8 mouse cellular contexts compared by ENCODE assay signal in the genomic region with DNA sequence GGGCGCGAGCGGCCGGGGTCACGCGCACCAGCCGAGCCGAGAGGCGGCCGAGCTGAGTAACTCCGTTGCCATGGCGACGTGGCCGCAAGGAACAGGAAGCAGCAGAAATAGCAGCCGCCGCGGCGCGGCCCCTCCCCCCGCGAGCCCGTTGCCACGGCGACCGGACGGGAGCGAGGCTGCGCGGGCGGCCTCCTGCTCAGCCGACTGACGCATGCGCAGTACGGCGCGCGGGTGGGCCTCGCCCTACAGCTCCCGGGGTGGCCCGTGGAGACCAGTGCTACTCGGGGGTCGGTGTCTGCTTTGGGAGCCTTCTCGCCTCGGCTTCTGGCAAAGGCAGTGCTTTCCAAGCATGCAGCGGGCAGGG.
DNase-seq lines count a peak whose midpoint lies in the region; ATAC-seq and TF ChIP-seq lines count a peak whose summit lies in the region.

No protein-coding gene starts in this region.

- H3K36me3 ChIP-seq in forebrain, embryonic 10.5 days (replicated peaks): no peaks in the 10 kb centered on the region
- no peaks in the 10 kb centered on the region for H3K36me3 ChIP-seq in heart, embryonic 15.5 days
- no peaks in the 10 kb centered on the region for H3K36me3 ChIP-seq in liver, embryonic 14.5 days (replicated peaks; ENCODE audit: control insufficient read depth, insufficient read depth, low read depth)
- no peaks in the 10 kb centered on the region for H3K36me3 ChIP-seq in neural tube, embryonic 11.5 days (ENCODE audit: control insufficient read depth, insufficient read depth, low read length)
- H3K36me3 ChIP-seq in stomach, postnatal 0 days (ENCODE audit: control insufficient read depth, insufficient read depth, low read length): no peaks in the 10 kb centered on the region

- peak; percentile 80 for ATAC-seq in heart, embryonic 15.5 days (replicated peaks; ENCODE audit: insufficient number of reproducible peaks, insufficient read depth, low FRiP score, low read depth)
- peak; percentile 87 for ATAC-seq in liver, embryonic 14.5 days (ENCODE audit: insufficient read depth)
- peak; percentile 75 for ATAC-seq in neural tube, embryonic 11.5 days (ENCODE audit: insufficient read depth, low FRiP score, low TSS enrichment)
- ATAC-seq in stomach, postnatal 0 days (ENCODE audit: low FRiP score, low TSS enrichment): peak; percentile 86

- peak overlapping the region; percentile 77 for H3K4me2 ChIP-seq in heart, embryonic 15.5 days
- H3K4me2 ChIP-seq in liver, embryonic 14.5 days (ENCODE audit: low read depth): peak overlapping the region; percentile 83
- peak overlapping the region; percentile 45 for H3K4me2 ChIP-seq in neural tube, embryonic 11.5 days (ENCODE audit: low read depth)
- H3K4me2 ChIP-seq in stomach, postnatal 0 days (replicated peaks; ENCODE audit: low read depth): peak overlapping the region; percentile 86

- no peak for TF ChIP-seq CTCF in liver, embryonic 14.5 days (IDR thresholded peaks at IDR 0.05; ENCODE audit: low read depth)
- no peak for TF ChIP-seq CTCF in stomach, postnatal 0 days (IDR thresholded peaks at IDR 0.05; ENCODE audit: low read depth)

- peaks cover 85% of the 10 kb centered on the region for H3K4me1 ChIP-seq in forebrain, embryonic 10.5 days
- H3K4me1 ChIP-seq in heart, embryonic 15.5 days (replicated peaks): peaks cover 45% of the 10 kb centered on the region
- H3K4me1 ChIP-seq in liver, embryonic 14.5 days (replicated peaks; ENCODE audit: control insufficient read depth in 2 of 2, insufficient read depth in 2 of 2, low read length in 1 of 2): peaks cover 4 to 16% of the 10 kb centered on the region in 2 experiments
- H3K4me1 ChIP-seq in neural tube, embryonic 11.5 days (ENCODE audit: control insufficient read depth, insufficient read depth, low read length): peaks cover 41% of the 10 kb centered on the region
- peaks cover 9% of the 10 kb centered on the region; the same call in 1 of the 2 replicates for H3K4me1 ChIP-seq in stomach, postnatal 0 days (replicated peaks; ENCODE audit: control insufficient read depth, insufficient read depth)

- peak overlapping the region; percentile 64 for H3K9ac ChIP-seq in heart, embryonic 15.5 days
- H3K9ac ChIP-seq in liver, embryonic 14.5 days (replicated peaks): peak overlapping the region; percentile 63
- peak overlapping the region; percentile 58 for H3K9ac ChIP-seq in neural tube, embryonic 11.5 days (ENCODE audit: low read length)
- peak overlapping the region; percentile 75 for H3K9ac ChIP-seq in stomach, postnatal 0 days (ENCODE audit: low read length)

- DNase-seq in CD8-positive naive resting alpha-beta T cell, adult 2 months (ENCODE audit: low read depth in 2 of 2, low spot score in 2 of 2): peak; percentile 98
- peak; percentile 95 for DNase-seq in c-Kit-positive CD71-negative TER-119-negative erythroid progenitor cells, embryonic 14.5 days (ENCODE audit: low read depth)
- DNase-seq in forebrain, embryonic 10.5 days (ENCODE audit: extremely low spot score, low spot score): peak; percentile 99
- DNase-seq in kidney, postnatal 25 days: peak; percentile 100
- peak; percentile 87 to 90 (median 88) for DNase-seq in liver, embryonic 14.5 days (ENCODE audit: low read depth in 3 of 3, low spot score in 3 of 3)
- peak; percentile 99 for DNase-seq in neural tube, embryonic 11.5 days (ENCODE audit: low spot score)
- DNase-seq in stomach, postnatal 0 days (ENCODE audit: low spot score): peak; percentile 98

- no peak for TF ChIP-seq EP300 in liver, embryonic 14.5 days (IDR thresholded peaks at IDR 0.05; ENCODE audit: low read depth)
- no peak for TF ChIP-seq EP300 in stomach, postnatal 0 days (optimal IDR thresholded peaks at IDR 0.05)

- peak overlapping the region; percentile 55 for H3K4me3 ChIP-seq in forebrain, embryonic 10.5 days
- H3K4me3 ChIP-seq in heart, embryonic 15.5 days: peak overlapping the region; percentile 47
- peak overlapping the region; percentile 53 to 66 for H3K4me3 ChIP-seq in liver, embryonic 14.5 days (ENCODE audit: insufficient read depth in 1 of 2, low read depth in 2 of 2, low read length in 2 of 2)
- H3K4me3 ChIP-seq in neural tube, embryonic 11.5 days (ENCODE audit: low read depth, low read length): no peak overlapping the region; the same call in 1 of the 2 replicates
- H3K4me3 ChIP-seq in stomach, postnatal 0 days (ENCODE audit: low read depth, low read length): peak overlapping the region; percentile 46

- under 1% methylated on average over 45 of the region's 45 CpGs for WGBS in forebrain, embryonic 10.5 days
- under 1% methylated on average over 43 of the region's 45 CpGs for WGBS in heart, embryonic 15.5 days
- WGBS in liver, embryonic 14.5 days (ENCODE audit: insufficient replicate concordance): 0% methylated on average over 38 of the region's 45 CpGs
- 0% methylated on average over 32 of the region's 45 CpGs for WGBS in neural tube, embryonic 11.5 days
- WGBS in stomach, postnatal 0 days: under 1% methylated on average over 42 of the region's 45 CpGs

- peaks cover 4% of the 10 kb centered on the region; the same call in 1 of the 2 replicates for H3K9me3 ChIP-seq in forebrain, embryonic 10.5 days
- no peaks in the 10 kb centered on the region for H3K9me3 ChIP-seq in heart, embryonic 15.5 days (replicated peaks)
- H3K9me3 ChIP-seq in liver, embryonic 14.5 days (ENCODE audit: control insufficient read depth, low read length): no peaks in the 10 kb centered on the region
- no peaks in the 10 kb centered on the region for H3K9me3 ChIP-seq in neural tube, embryonic 11.5 days (ENCODE audit: control insufficient read depth, low read length)
- no peaks in the 10 kb centered on the region for H3K9me3 ChIP-seq in stomach, postnatal 0 days (ENCODE audit: control insufficient read depth, low read length)

- peak overlapping the region; percentile 97 for H3K27ac ChIP-seq in forebrain, embryonic 10.5 days
- peak overlapping the region; percentile 93 for H3K27ac ChIP-seq in heart, embryonic 15.5 days
- H3K27ac ChIP-seq in liver, embryonic 14.5 days: peak overlapping the region; percentile 4; the same call in 1 of the 2 replicates
- peak overlapping the region; percentile 98 for H3K27ac ChIP-seq in neural tube, embryonic 11.5 days (ENCODE audit: low read depth, low read length)
- peak overlapping the region; percentile 97 for H3K27ac ChIP-seq in stomach, postnatal 0 days (replicated peaks)

- H3K27me3 ChIP-seq in forebrain, embryonic 10.5 days (ENCODE audit: poor library complexity, severe bottlenecking): peaks cover 20% of the 10 kb centered on the region
- no peaks in the 10 kb centered on the region for H3K27me3 ChIP-seq in heart, embryonic 15.5 days
- H3K27me3 ChIP-seq in liver, embryonic 14.5 days (ENCODE audit: control insufficient read depth, insufficient read depth, low read length): no peaks in the 10 kb centered on the region
- peaks cover 12% of the 10 kb centered on the region; the same call in 1 of the 2 replicates for H3K27me3 ChIP-seq in neural tube, embryonic 11.5 days (ENCODE audit: control insufficient read depth, insufficient read depth, low read length)
- H3K27me3 ChIP-seq in stomach, postnatal 0 days (ENCODE audit: control insufficient read depth, insufficient read depth, low read length): no peaks in the 10 kb centered on the region

Comparison
In these comparisons a context has a peak if more than half of its experiments do, and no peak if none do; other contexts are left out.
1. H3K27ac ChIP-seq: peak in every context shown above with its lines; median percentile 98 in neural tube, embryonic 11.5 days; 97 in forebrain, embryonic 10.5 days; 97 in stomach, postnatal 0 days; 93 in heart, embryonic 15.5 days; 4 in liver, embryonic 14.5 days.